Mouse (Mus musculus) lung, adult 2 months (tissue): ENCODE measurements around the gene Nenf. TPM values are rescaled to one million over a fixed set of nuclear protein-coding genes. Genes with fewer than 3 reads are reported as not detected.

Experiments
- DNase-seq: peaks from one replicate; pipeline ENCODE4 v3.0.0; 2022
- H3K4me1 ChIP-seq: fragments of 200-500 bp; 2 replicates; pipeline ENCODE4 v1.6.1; 2011; ENCODE audit warnings: low read length; ENCODE audit not compliant: control insufficient read depth, insufficient read depth
- H3K4me3 ChIP-seq: fragments of 200-500 bp; replicated peaks from 2 replicates; pipeline ENCODE3; 2011; ENCODE audit warnings: low read depth, mild to moderate bottlenecking, control low read depth, low read length; ENCODE audit errors: extremely low read depth
- CTCF ChIP-seq: fragments of 200-500 bp; IDR thresholded peaks from 2 replicates; pipeline ENCODE4 v1.5.1; 2011; ENCODE audit warnings: mild to moderate bottlenecking, low read length, control low read depth; ENCODE audit not compliant: insufficient read depth
- POLR2A ChIP-seq: fragments of 200-500 bp; IDR thresholded peaks from 2 replicates; pipeline ENCODE4 v1.6.1; 2011; ENCODE audit warnings: low read depth, mild to moderate bottlenecking, control low read depth, low read length, borderline replicate concordance; ENCODE audit errors: extremely low read depth
- WGBS: fragments of 180-500 bp; shearing (Covaris S2); methylation state at CpG from one replicate; pipeline ENCODE4 v1.1.7; 2018; 5-methylcytosine and 5-hydroxymethylcytosine counted together
- polyA plus RNA-seq: library from polyadenylated mRNA; depleted of rRNA; stranded (reverse); fragments of >200 nt; gene quantifications from 2 replicates; pipeline ENCODE4 v1.2.3, GENCODE M21; 2012

Nenf gene
- polyA plus RNA-seq, 1 experiment = 164 TPM

- 79% methylated on average over 7 of the region's 7 CpGs for WGBS
- Histone ChIP-seq H3K4me3 (no peak overlapping the region), H3K4me1 (peaks cover 7% of the 10 kb centered on the region; the same call in 1 of the 2 replicates)
- DNase-seq = no peak
- TF ChIP-seq POLR2A (no peak), CTCF (no peak)
These were observed 7.0 kb upstream of the Nenf start for GRCm38 (mm10) chr1:191324733-191325590.

GRCm38 (mm10) chr1:191323381-191323780, 5.4 kb upstream of the Nenf start:
- TF ChIP-seq CTCF (no peak), POLR2A (no peak)

GRCm38 (mm10) chr1:191318686-191319085, 692 bp upstream of the Nenf start:
- 37% methylated on average over 5 of the region's 5 CpGs for WGBS
- Histone ChIP-seq H3K4me3 (no peak overlapping the region), H3K4me1 (peaks cover 3% of the 10 kb centered on the region; the same call in 1 of the 2 replicates)
- TF ChIP-seq CTCF = no peak
- no peak for TF ChIP-seq POLR2A
- DNase-seq = no peak

More at GRCm38 (mm10) chr1:191323381-191323780, 5.4 kb upstream of the Nenf start:
- no peak overlapping the region for H3K4me3 ChIP-seq
- WGBS = 84% methylated on average over 3 of the region's 3 CpGs
- H3K4me1 ChIP-seq = peaks cover 7% of the 10 kb centered on the region; the same call in 1 of the 2 replicates
- DNase-seq = no peak

GRCm38 (mm10) chr1:191316818-191317217, 1.2 kb downstream of the Nenf start:
- 49% methylated on average over 8 of the region's 8 CpGs for WGBS
- peaks cover 5% of the 10 kb centered on the region; the same call in 1 of the 2 replicates for H3K4me1 ChIP-seq
- TF ChIP-seq CTCF = no peak
- no peak for TF ChIP-seq POLR2A
- no peak overlapping the region for H3K4me3 ChIP-seq
- no peak for DNase-seq

- no peak for TF ChIP-seq POLR2A
- WGBS = 58% methylated on average over 4 of the region's 4 CpGs
- DNase-seq = no peak
These were observed 4.1 kb downstream of the Nenf start for GRCm38 (mm10) chr1:191313926-191314325.

GRCm38 (mm10) chr1:191313158-191313557, 4.8 kb downstream of the Nenf start:
- peaks cover 5% of the 10 kb centered on the region; the same call in 1 of the 2 replicates for H3K4me1 ChIP-seq
- TF ChIP-seq POLR2A = no peak
- no peak for TF ChIP-seq CTCF
- 52% methylated on average over 6 of the region's 6 CpGs for WGBS
- H3K4me3 ChIP-seq = peak overlapping the region; percentile 37
- DNase-seq = no peak

More at GRCm38 (mm10) chr1:191313926-191314325, 4.1 kb downstream of the Nenf start:
- Histone ChIP-seq H3K4me3 (no peak overlapping the region), H3K4me1 (peaks cover 5% of the 10 kb centered on the region; the same call in 1 of the 2 replicates)

- WGBS = 1% methylated on average over 14 of the region's 14 CpGs
- TF ChIP-seq CTCF (peak; percentile 86), POLR2A (peak; percentile 73; the same call in 1 of the 2 replicates)
- peak overlapping the region; percentile 100 for H3K4me3 ChIP-seq
- peak; percentile 89 for DNase-seq
- H3K4me1 ChIP-seq = peaks cover 5% of the 10 kb centered on the region; the same call in 1 of the 2 replicates
These were observed 5.5 kb downstream of the Nenf start for GRCm38 (mm10) chr1:191312513-191312941.

GRCm38 (mm10) chr1:191311296-191311898, 6.6 kb downstream of the Nenf start:
- no peak for DNase-seq
- no peak for TF ChIP-seq POLR2A
- no peak for TF ChIP-seq CTCF
- WGBS = 78% methylated on average over 4 of the region's 4 CpGs
- 0 out of 2 replicates have a peak, but pooled peaks cover 2% of the 10 kb centered on the region for H3K4me1 ChIP-seq
- no peak overlapping the region for H3K4me3 ChIP-seq

- H3K4me1 ChIP-seq = peaks cover 2% of the 10 kb centered on the region; the same call in 1 of the 2 replicates
- TF ChIP-seq POLR2A (no peak), CTCF (peak; percentile 61; the same call in 1 of the 2 replicates)
- WGBS = 82% methylated on average over 9 of the region's 9 CpGs
- no peak for DNase-seq
- H3K4me3 ChIP-seq = no peak overlapping the region
These were observed 10.1 kb downstream of the Nenf start for GRCm38 (mm10) chr1:191307766-191308455.
